Mouse (Mus musculus) ES-Bruce4 (cell line): ENCODE data around the gene Ush1c.

Source experiments
- CTCF ChIP-seq: IDR thresholded peaks from one replicate; pipeline ENCODE4 v1.8.1; 2011; ENCODE audit warnings: low read depth, low read length
- POLR2A ChIP-seq: IDR thresholded peaks from one replicate; pipeline ENCODE4 v1.8.1; 2011; ENCODE audit warnings: low read length; ENCODE audit not compliant: insufficient read depth

DNA sequence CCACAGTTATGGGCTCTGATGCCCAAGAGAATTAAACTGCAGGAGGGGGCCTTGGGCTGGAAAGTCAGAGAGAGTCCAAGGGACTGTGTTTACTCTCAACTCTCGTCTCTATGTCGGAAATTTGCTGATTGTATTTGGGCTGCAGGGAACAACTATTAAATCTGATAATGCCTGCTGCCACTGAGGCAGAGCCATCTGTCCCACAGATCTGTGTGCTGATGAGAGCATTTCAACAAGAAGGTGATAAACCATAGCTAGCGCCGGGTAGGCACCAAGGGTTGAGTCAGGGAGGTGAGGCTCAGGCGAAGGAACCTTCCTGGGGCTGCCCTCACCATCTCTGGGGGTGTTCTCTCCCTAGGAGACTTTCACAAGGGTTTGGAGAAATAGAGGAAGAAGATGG, 75.6 kb downstream of the Ush1c start:
- no peak for TF ChIP-seq CTCF
- no peak for TF ChIP-seq POLR2A
